Mouse (Mus musculus) liver, embryonic 15.5 days (tissue): ENCODE data around the gene Gm20388. TPM values are rescaled to one million over a fixed set of nuclear protein-coding genes. Genes with fewer than 3 reads are reported as not detected.

ENCODE experiments used
- ATAC-seq: fragments of 200-750 bp; cut with Nextera tagmentation; 2 replicates; pipeline ENCODE4 v1.8.0; 2017; ENCODE audit warnings: moderate number of reproducible peaks, mild to moderate bottlenecking, moderate library complexity; ENCODE audit not compliant: insufficient read depth
- H3K27ac ChIP-seq: fragments of 300-500 bp; sonication (generic); replicated peaks from 2 replicates; pipeline ENCODE4 v1.5.1; 2015; ENCODE audit warnings: mild to moderate bottlenecking, inconsistent platforms
- H3K27me3 ChIP-seq: fragments of 300-500 bp; sonication (generic); 2 replicates; pipeline ENCODE4 v1.6.1; 2015; ENCODE audit warnings: mild to moderate bottlenecking, inconsistent platforms
- H3K36me3 ChIP-seq: fragments of 300-500 bp; sonication (generic); replicated peaks from 2 replicates; pipeline ENCODE4 v1.6.1; 2015; ENCODE audit warnings: moderate library complexity, mild to moderate bottlenecking, inconsistent platforms
- H3K4me1 ChIP-seq: fragments of 300-500 bp; sonication (generic); replicated peaks from 2 replicates; pipeline ENCODE4 v1.6.1; 2015; ENCODE audit warnings: inconsistent platforms
- H3K4me2 ChIP-seq: fragments of 300-500 bp; sonication (generic); 2 replicates; pipeline ENCODE4 v1.6.1; 2015; ENCODE audit warnings: moderate library complexity, mild to moderate bottlenecking, inconsistent platforms
- H3K4me3 ChIP-seq: fragments of 300-500 bp; sonication (generic); replicated peaks from 2 replicates; pipeline ENCODE4 v1.5.1; 2015; ENCODE audit warnings: mild to moderate bottlenecking, inconsistent platforms
- H3K9ac ChIP-seq: fragments of 300-500 bp; sonication (generic); 2 replicates; pipeline ENCODE4 v1.6.1; 2015; ENCODE audit warnings: moderate library complexity, mild to moderate bottlenecking, inconsistent platforms
- H3K9me3 ChIP-seq: fragments of 300-500 bp; sonication (generic); replicated peaks from 2 replicates; pipeline ENCODE4 v1.6.1; 2016; ENCODE audit warnings: inconsistent platforms
- WGBS: fragments of 180-500 bp; shearing (Covaris S2); methylation state at CpG from one replicate; pipeline ENCODE4 v1.1.7; 2015; ENCODE audit warnings: mixed read lengths; ENCODE audit not compliant: insufficient replicate concordance; 5-methylcytosine and 5-hydroxymethylcytosine counted together
- polyA plus RNA-seq: library from polyadenylated mRNA; unstranded; fragments of >200 nt; fragmentation: Nextera tagmentation; extraction: Ambion mirVana; gene quantifications from 2 replicates; pipeline ENCODE4 v1.2.1, GENCODE M21; 2015

The Gm20388 gene
- polyA plus RNA-seq, 1 experiment from 2014 or later, result not detected

DNA sequence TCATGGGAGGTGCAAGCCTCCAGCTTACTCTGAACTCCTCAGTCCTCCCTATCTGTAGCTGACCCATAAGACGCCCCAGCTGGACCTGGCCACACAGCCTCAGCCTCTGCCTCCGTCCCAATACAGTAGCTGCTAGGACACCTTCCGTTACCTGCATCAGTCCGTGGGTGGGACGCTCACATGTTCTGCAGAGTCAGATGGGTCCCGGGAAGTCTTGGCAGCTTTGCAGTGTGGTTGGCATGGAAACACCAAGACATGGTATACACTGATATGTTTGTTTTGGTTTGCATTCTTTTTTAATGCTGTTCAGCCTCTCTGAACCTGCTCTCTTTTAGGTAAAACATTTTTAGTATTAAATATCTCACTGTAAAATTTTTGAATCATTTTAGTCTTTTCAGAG, 3925.7 kb downstream of the Gm20388 start:
- Histone ChIP-seq H3K4me2 (no peak overlapping the region), H3K27me3 (no peaks in the 10 kb centered on the region), H3K4me3 (no peak overlapping the region), H3K4me1 (no peaks in the 10 kb centered on the region; the same call in 1 of the 2 replicates), H3K9me3 (no peaks in the 10 kb centered on the region), H3K27ac (no peak overlapping the region), H3K9ac (no peak overlapping the region), H3K36me3 (peaks cover 63% of the 10 kb centered on the region)
- ATAC-seq, result no peak
- WGBS, result 83% methylated on average over 6 of the region's 6 CpGs

DNA sequence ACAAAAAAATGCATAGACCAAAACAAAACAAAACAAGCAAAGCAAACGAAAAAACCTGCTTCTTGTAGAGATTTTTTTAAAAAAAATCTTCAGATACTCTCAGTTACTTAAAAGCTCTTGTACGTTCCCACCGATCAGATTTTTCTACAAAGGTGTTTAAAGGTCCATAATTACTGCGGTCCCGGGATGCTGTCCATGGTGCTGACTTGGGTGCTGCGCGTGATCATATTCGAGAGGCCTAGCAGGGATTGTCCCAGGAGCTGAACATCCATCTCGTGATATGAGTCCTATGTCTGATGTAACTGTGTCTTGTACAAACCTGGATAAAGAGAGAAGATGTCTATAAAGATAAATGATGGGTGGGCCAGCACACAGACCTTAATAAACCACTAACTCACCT, 3927.9 kb downstream of the Gm20388 start:
- Histone ChIP-seq H3K27me3 (no peaks in the 10 kb centered on the region), H3K36me3 (peaks cover 64% of the 10 kb centered on the region), H3K4me3 (no peak overlapping the region), H3K9ac (no peak overlapping the region), H3K4me2 (no peak overlapping the region), H3K4me1 (no peaks in the 10 kb centered on the region; the same call in 1 of the 2 replicates), H3K27ac (no peak overlapping the region), H3K9me3 (no peaks in the 10 kb centered on the region)
- 67% methylated on average over 9 of the region's 9 CpGs for WGBS
- ATAC-seq, result no peak

- peaks cover 5% of the 10 kb centered on the region; the same call in 1 of the 2 replicates for H3K4me1 ChIP-seq
- 78% methylated on average over 15 of the region's 15 CpGs for WGBS
- H3K4me3 ChIP-seq, result no peak overlapping the region
- H3K4me2 ChIP-seq, result no peak overlapping the region
- no peak for ATAC-seq
- no peaks in the 10 kb centered on the region for H3K9me3 ChIP-seq
- H3K36me3 ChIP-seq, result peaks cover 60% of the 10 kb centered on the region
- H3K27ac ChIP-seq, result no peak overlapping the region
- H3K27me3 ChIP-seq, result no peaks in the 10 kb centered on the region
- no peak overlapping the region for H3K9ac ChIP-seq
These were observed 3930.1 kb downstream of the Gm20388 start for GRCm38 (mm10) chr8:123840578-123841345.

DNA sequence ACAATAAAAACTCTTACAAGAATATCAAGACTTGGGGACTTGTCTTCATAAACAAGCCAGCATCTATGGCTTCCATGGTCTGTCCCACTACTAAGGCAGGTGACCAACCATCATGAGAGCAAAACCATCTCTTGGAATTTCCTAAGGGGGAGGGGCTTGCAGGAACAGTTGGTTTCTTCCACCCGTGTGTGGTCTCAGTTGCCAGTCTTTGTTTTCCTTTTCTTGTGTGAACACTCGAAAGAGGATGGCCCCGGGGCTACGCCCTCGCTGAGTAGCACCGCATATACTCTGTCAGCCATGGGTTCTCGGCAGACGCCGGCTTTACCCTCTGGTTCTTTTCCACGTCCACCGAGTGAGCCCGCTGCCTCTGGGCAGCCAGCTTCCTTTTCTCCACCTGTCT, 3931.4 kb downstream of the Gm20388 start:
- Histone ChIP-seq H3K4me2 (no peak overlapping the region), H3K27me3 (no peaks in the 10 kb centered on the region), H3K27ac (no peak overlapping the region), H3K4me1 (peaks cover 10% of the 10 kb centered on the region; the same call in 1 of the 2 replicates), H3K9me3 (no peaks in the 10 kb centered on the region), H3K36me3 (peaks cover 51% of the 10 kb centered on the region), H3K4me3 (no peak overlapping the region), H3K9ac (no peak overlapping the region)
- ATAC-seq, result no peak
- WGBS, result 84% methylated on average over 12 of the region's 12 CpGs

DNA sequence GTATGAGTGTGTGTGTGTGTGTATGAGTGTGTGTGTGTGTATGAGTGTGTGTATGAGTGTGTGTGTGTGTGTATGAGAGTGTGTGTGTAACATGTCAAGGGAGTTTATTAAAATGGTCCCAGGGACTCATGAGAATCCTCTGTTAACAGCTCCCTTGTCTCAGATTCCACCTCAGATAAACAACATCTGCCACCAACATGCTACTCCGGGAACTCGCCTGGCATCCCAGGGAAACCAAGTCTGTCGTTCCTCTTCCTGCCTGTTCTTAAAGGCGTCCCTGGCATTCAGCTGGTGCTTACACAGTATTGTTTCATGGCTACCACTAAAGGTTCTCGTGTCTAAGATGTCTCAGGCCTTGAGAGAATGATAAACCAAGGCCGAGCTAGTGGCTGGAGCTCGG, 3933.7 kb downstream of the Gm20388 start:
- WGBS, result 68% methylated on average over 7 of the region's 7 CpGs

DNA sequence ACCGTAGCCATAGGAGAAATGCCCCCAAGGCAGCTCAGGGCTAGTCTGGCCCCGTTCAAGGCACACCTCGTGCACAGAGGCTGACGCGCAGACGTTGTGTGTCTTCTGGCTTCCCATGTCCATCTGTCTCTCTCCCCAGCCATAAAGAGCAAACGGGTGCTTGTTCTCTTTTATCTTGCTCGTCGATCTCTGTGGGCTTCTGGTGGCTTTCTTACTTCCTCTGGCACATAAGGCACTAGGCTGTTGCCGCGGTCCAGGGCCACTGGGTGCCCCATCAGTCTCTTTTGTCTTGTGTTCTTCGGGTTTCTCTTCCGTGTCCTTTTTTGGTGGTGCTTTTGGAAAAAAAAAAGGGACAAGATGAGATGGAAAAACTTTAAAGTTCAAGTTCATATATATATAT, 3934.5 kb downstream of the Gm20388 start:
- Histone ChIP-seq H3K27me3 (no peaks in the 10 kb centered on the region), H3K4me2 (no peak overlapping the region), H3K9ac (no peak overlapping the region), H3K27ac (no peak overlapping the region), H3K4me3 (no peak overlapping the region), H3K9me3 (no peaks in the 10 kb centered on the region), H3K36me3 (peaks cover 37% of the 10 kb centered on the region), H3K4me1 (peaks cover 10% of the 10 kb centered on the region; the same call in 1 of the 2 replicates)
- 30% methylated on average over 13 of the region's 13 CpGs for WGBS
- no peak for ATAC-seq

More for the DNA sequence above, 3933.7 kb downstream of the Gm20388 start:
- H3K27me3 ChIP-seq, result no peaks in the 10 kb centered on the region
- no peak overlapping the region for H3K27ac ChIP-seq
- H3K9ac ChIP-seq, result no peak overlapping the region
- peaks cover 41% of the 10 kb centered on the region for H3K36me3 ChIP-seq
- no peaks in the 10 kb centered on the region for H3K9me3 ChIP-seq
- peaks cover 10% of the 10 kb centered on the region; the same call in 1 of the 2 replicates for H3K4me1 ChIP-seq
- ATAC-seq, result no peak
- H3K4me3 ChIP-seq, result no peak overlapping the region
- H3K4me2 ChIP-seq, result no peak overlapping the region

DNA sequence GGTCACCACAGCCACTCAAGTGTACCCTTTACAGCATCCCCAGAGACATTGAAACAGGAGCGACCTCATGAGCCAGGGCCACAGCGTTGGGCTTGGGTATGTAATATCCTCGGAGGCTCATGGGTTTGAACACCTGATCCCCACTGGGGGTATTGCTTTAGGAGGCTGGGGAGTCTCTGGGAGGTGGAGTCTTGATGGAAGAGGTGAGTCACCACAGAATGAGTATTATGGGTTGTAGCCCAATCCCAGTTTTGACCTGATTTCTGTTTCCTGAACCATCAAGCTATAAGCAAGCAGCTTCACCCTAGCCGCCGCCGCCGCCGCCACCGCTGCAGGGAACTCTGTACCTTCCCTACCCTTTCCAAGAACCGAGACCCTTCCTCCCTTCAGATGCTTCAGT, 3935.3 kb downstream of the Gm20388 start:
- Histone ChIP-seq H3K36me3 (peaks cover 36% of the 10 kb centered on the region), H3K27me3 (no peaks in the 10 kb centered on the region), H3K27ac (no peak overlapping the region), H3K4me2 (no peak overlapping the region), H3K9me3 (no peaks in the 10 kb centered on the region), H3K4me3 (no peak overlapping the region), H3K9ac (no peak overlapping the region), H3K4me1 (0 out of 2 replicates have a peak, but pooled peaks cover 10% of the 10 kb centered on the region)
- 84% methylated on average over 10 of the region's 10 CpGs for WGBS
- no peak for ATAC-seq

GRCm38 (mm10) chr8:123846509-123846908, 3935.9 kb downstream of the Gm20388 start:
- no peak for ATAC-seq
- Histone ChIP-seq H3K27me3 (no peaks in the 10 kb centered on the region), H3K4me1 (0 out of 2 replicates have a peak, but pooled peaks cover 10% of the 10 kb centered on the region), H3K4me3 (no peak overlapping the region), H3K9me3 (no peaks in the 10 kb centered on the region), H3K36me3 (peaks cover 31% of the 10 kb centered on the region), H3K4me2 (no peak overlapping the region), H3K9ac (no peak overlapping the region), H3K27ac (no peak overlapping the region)
- WGBS, result 86% methylated on average over 12 of the region's 12 CpGs

DNA sequence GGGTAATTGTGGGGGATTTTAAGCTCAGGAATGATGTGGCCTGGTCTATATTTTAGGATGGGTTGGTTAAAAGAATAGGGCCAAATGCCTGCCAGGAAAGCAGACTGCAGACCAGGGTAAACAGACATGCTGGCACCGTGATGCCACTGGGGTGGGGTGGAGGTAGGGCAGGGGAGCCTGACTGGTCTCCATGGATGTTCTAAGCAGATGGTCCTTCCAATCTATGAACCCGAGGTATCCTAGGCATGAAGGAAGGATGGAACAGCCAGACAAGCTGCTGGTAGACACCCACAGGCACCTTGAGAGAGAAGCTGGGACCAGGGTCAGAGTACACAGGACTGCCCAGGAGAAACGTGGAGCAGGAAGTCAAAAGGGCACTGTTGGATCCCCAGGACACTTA, 3936.9 kb downstream of the Gm20388 start:
- no peak overlapping the region for H3K4me2 ChIP-seq
- H3K4me1 ChIP-seq, result 0 out of 2 replicates have a peak, but pooled peaks cover 10% of the 10 kb centered on the region
- H3K27ac ChIP-seq, result no peak overlapping the region
- H3K4me3 ChIP-seq, result no peak overlapping the region
- no peak for ATAC-seq
- H3K36me3 ChIP-seq, result peaks cover 21% of the 10 kb centered on the region
- 56% methylated on average over 3 of the region's 3 CpGs for WGBS
- no peaks in the 10 kb centered on the region for H3K27me3 ChIP-seq
- no peaks in the 10 kb centered on the region for H3K9me3 ChIP-seq
- no peak overlapping the region for H3K9ac ChIP-seq

DNA sequence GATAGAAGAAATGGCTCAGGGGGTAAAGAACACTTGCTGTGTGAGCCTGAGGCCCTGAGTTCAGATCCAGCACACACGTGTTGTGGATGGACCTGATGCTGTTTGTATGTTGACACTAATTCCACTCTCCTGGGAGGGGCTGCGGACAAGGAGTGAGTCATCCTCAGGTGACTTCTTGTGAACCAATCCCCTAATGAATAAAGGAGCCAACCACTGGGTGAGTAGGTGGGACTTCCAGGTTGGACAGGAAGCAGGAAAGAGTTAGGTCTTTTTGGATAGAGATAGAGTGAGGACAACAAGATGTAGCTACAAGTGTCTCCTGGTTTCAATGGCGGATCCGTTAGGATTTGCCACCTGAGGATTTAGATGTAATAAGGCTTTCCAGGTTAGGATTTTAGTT, 3938.7 kb downstream of the Gm20388 start:
- Histone ChIP-seq H3K27ac (no peak overlapping the region), H3K4me3 (no peak overlapping the region), H3K9ac (no peak overlapping the region), H3K4me1 (0 out of 2 replicates have a peak, but pooled peaks cover 10% of the 10 kb centered on the region), H3K27me3 (no peaks in the 10 kb centered on the region), H3K36me3 (peaks cover 9% of the 10 kb centered on the region), H3K9me3 (no peaks in the 10 kb centered on the region), H3K4me2 (no peak overlapping the region)
- 76% methylated on average over 4 of the region's 4 CpGs for WGBS
- no peak for ATAC-seq

DNA sequence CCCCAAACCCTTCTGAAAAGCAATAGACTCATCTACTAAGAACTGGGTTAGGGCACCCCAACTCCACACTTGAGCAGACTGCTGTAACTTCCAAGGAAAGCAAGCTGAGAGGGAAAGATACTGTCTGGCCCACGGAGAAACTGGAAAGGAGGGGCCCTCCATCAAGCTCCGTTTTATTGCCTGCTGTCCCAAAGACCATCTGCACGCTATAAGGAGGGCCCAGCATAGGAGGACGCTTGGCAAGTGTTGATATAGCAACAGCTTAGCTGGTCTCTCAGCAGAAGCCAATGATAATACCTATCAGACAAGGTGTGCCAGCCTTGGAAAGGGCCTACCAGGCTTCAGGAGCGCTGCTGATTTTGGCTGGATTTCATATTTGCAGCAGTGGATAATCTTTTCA, 3940.9 kb downstream of the Gm20388 start:
- WGBS, result 49% methylated on average over 5 of the region's 5 CpGs
- Histone ChIP-seq H3K27ac (no peak overlapping the region), H3K9me3 (no peaks in the 10 kb centered on the region), H3K9ac (no peak overlapping the region), H3K36me3 (no peaks in the 10 kb centered on the region), H3K4me3 (no peak overlapping the region), H3K4me1 (peaks cover 8% of the 10 kb centered on the region), H3K4me2 (no peak overlapping the region), H3K27me3 (no peaks in the 10 kb centered on the region)
- ATAC-seq, result no peak
